Mouse (Mus musculus) lung, adult 10 weeks (tissue): ENCODE results near the gene Macc1. TPM values are rescaled to one million over a fixed set of nuclear protein-coding genes. Genes with fewer than 3 reads are reported as not detected.

Experiments used
- polyA plus RNA-seq: library from polyadenylated mRNA; stranded (reverse); fragments of 350-450 nt; fragmentation: Illumina TruSeq; extraction: RNeasy Lipid Tissue Mini Kit (QIAGEN cat#74804); gene quantifications from one replicate; pipeline ENCODE4 v1.2.3, GENCODE M21; 2014; ENCODE audit warnings: low read depth, low replicate concordance; ENCODE audit not compliant: insufficient read depth

The Macc1 gene
- 4.2 TPM for polyA plus RNA-seq

GRCm38 (mm10) chr12:119313970-119314369 is at the start of gene Macc1:
Gene Macc1, plus strand, starts transcription at chr12:119314270.

Other genes with a start within 250 kb of the Macc1 start
- 0.29 TPM for gene Itgb8, start 75.5 kb upstream of the Macc1 start, polyA plus RNA-seq